Mouse (Mus musculus) G1E-ER4 (cell line): ENCODE measurements at regions not wholly inside any gene's neighbourhood (a gene's known extent, or its start where the extent isn't known, plus 50 kb on each side); places are given as distances from the start of the nearest gene placed in this dataset.

Experiments used
- GATA1 ChIP-seq: IDR thresholded peaks from one replicate; pipeline ENCODE4 v1.8.0; 2012; ENCODE audit warnings: low read length, inconsistent platforms

DNA sequence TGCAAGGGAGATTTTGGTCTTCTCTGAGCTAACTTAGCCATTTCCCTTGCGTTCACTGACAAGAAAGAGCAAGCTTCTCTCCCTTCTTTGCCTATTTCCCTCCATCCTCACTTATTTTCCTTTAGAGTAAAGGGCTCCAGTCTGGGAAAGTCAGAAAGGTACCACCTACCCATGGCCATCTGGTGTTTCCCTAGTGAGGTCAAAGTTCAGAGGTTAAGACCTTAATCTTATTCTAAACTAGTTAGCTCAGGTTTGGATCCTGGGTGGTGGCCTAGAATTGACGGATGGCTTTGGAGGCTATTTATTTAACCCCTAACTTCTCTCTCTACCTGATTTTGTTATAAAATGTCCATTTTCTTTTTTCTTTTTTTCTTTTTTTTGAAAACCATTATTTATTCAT lies 472.6 kb upstream of the Sall1 start:
- no peak for TF ChIP-seq GATA1

DNA sequence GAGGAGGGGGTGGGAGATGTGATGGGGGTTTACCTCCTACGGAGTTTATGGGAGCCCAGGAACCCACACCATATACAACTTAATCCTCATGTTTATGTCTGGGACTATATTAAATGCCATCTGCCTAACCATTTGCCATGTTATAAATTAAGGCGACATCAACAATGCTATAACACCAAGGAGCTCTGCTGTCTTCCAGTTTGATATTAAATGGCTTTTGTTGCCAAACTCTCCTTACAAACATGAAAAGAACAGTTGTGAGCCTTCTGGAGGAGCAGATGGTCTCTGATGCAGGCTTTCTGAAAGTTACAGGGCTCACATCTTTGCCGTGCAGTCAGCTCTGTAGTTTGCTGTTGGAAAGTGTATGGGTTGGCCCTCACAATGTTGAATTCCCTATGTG lies 470.3 kb upstream of the Sall1 start:
- TF ChIP-seq GATA1, result no peak

DNA sequence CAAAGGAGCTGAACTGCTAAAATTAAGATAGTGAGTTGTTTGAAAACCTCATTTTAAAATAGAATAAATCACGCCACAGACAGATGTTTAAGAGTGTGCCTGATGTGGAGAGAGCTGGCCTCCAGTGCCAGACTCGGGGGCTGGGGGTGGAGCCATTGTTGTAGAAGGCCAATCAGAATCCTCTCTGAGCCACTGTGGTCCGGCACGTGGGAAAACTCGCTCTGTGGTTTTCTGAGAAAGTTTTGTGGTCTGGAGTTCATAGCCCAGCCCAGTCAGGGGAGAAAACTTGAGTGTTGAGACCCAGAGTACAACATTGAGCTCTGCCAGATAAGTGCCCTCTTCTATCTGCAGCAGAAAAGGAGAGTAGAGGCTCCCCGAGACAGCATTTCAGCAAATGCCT lies 463.7 kb upstream of the Sall1 start:
- no peak for TF ChIP-seq GATA1

DNA sequence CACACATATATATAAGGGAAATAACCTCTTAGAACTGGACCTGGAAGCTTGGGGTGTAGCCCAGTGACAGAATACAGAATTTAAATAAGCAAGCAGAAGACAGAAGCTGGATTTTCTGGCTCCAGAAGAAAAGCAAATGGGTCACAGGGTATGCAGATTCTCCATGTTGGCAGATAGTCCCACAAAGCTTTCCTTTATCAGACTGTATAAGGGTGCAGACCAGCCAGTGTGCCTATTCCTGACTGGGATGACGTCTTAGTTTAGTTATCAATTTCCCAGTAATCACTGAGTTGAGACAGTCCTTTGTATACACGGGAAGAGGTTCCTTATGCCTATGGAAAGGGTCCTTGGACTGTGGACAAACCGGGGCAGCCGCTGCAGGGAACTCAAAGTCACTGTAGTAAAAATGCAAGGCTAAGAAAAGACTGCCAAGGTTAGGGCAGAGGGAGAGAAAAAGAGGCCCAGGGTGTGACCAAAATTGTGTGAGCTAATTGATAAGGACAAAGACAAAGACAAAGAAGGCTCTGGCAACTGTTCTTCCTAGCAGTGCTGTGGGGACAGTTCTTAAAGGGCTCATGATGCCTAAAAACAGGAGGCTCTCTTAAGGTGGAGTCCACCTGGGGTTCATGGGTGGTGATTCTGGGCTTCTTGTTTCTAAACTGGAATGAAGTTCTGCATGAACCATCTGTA lies 459.7 kb upstream of the Sall1 start:
- TF ChIP-seq GATA1, result no peak

DNA sequence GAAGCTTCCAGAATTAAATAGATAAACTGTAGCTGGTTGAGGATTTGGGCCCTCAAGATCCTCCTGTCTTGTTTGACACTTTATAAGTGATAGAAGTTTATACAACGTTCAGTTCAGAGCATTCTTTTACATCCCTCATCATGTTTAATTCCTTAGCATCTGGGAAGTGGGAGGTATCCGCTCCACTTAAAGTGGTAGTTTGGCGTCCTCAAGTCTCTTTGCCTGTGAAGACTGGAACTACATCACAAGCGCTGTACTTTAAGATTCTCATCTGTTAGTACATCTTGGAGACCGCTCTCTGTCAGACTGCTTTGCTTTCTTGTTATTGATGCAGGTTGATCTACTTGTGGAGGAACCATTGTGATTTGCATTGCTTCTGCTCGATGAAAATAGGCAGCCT lies 459.1 kb upstream of the Sall1 start:
- no peak for TF ChIP-seq GATA1

DNA sequence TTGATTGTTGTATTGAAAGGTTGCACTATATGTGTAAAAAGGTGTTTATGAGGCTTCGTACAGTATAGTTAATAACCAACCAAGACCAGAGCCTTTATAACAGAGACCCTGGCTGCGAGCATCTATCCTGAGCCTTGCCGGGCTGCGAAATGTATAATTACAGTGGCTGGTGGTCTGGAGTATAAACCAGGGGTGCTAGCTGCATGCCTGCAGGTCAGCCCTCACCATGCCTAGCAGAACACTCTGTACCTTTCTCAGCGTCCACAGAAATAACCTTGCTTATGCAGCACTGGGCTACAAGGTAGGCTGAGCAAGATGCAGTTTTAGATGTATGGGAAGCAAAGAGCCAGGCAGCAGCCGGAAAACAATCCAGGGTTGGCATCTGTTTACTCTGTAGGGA lies 457.8 kb upstream of the Sall1 start:
- TF ChIP-seq GATA1, result no peak

DNA sequence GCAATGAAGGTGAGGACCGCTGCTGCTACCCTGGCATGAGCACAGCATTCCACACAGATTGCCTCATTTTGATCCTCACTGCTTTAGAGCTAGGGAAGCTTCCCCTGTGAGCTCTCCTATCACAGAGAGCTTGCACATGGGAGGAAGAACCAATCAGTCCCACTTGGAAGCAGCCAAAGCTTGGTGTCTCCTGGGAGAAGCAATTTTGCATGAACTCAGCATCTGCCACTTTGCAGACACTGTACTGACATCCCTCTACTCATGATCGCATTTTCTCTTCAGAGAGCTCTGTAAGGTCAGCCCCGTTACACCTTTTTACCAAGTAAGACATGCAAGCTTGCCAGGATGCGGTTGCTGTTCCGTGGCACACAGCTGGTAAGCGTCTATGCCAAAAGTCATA lies 455.9 kb upstream of the Sall1 start:
- TF ChIP-seq GATA1, result no peak

DNA sequence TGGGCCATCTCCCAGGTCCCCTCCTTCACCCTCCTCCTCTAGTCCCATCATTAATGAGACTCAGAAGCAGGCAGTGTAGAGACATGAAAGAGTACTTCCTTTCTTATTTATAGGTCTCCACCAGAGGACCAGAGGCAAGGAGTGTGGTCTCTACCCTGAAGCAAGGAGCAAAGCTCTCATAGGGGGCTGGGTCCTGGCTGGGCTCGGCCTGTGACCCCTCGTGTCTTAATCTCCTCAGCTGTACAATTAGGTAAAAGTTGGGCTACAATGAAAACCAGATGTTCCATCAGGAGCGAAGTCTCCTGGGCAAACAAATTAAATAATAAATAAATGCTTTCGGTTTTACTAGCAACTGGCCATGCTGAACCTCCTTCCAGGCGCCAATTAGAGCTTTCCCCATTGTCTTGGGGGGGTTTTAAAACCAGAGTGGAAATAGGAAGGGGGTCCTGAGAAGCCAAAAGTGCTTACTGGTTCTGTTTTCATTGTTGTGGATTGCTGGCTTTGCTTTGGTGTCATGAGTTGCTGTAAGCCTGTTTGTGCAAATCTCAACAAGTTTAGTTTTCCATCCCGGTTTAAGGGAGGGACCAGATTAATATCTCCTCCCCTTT lies 454.2 kb upstream of the Sall1 start:
- no peak for TF ChIP-seq GATA1

DNA sequence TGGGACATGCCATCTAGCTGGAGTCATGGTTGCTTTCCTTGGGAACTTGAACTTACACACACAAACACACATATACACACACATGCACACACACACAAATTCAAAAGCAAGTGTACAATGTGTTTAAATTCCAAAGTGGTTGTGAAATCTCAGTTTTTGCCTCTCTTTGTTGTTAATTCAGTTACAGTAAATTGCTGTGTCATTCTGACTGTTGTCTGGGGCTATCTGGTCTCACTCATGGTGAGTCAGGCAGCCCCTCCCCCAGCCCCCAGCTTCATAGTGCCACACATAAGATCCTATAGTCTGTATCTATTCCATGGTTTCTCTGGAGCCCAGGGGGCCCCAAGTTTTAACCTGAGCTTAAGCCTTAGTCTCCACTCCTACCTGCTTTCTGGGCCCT lies 448.4 kb upstream of the Sall1 start:
- TF ChIP-seq GATA1, result no peak

DNA sequence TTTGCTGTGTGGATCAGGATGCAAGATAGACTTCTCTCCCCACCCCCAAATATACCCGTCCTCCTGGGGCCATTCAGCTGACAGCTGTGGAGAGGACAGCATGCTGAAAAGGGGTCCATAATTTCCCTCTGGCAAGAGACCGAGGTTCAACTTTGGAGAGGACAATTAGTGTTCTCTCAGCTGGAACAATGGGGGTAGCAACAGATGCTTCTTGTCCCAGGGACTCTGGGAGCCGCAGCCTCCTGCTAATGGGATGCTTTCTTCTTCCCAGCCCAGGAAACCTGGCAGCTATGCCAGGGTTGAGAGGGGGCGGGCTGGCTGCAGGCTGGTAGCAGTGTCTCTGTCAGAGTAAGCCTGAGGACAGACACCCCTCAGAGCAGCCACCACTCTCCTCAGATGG lies 433.0 kb upstream of the Sall1 start:
- TF ChIP-seq GATA1, result no peak

DNA sequence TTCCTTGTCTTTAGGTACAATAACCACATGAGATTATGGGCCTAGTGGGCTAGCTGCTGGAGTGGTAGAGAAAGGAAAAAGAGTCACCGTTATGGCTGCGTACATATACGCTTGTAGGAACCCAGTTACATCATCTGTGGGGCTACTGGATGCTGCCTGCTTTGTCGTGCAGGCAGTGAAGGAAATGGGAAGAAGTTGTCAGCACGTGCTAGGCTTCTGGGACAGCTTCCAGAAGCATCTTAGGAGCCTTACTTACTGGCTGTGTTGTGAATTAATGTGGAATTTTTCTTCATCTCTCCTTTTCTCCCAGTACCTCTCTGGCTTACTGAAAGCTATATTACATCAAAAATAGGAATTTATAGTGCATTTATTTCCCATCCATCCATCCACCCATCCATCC lies 427.2 kb upstream of the Sall1 start:
- TF ChIP-seq GATA1, result no peak

DNA sequence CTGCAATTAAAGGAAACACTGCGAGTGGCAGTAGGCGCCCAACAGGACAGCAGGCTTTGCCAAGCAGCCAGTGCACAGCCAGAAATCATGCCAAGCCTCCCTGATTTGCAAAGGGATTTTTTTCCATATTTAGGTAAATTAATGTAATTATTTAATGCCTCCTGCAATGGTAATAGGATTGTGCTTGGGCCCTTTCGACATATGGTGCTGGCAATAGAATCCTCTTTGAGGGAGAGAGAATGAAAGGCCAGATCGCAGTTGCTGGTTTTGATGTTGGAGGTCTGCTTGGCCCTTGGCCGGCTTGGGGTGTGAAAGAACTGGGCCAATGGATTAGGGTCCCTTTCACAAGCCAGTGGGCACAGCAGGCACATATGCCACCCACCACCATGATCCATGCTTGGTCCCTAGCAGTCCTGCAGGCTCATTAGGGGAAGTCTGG lies 424.8 kb upstream of the Sall1 start:
- TF ChIP-seq GATA1, result no peak

DNA sequence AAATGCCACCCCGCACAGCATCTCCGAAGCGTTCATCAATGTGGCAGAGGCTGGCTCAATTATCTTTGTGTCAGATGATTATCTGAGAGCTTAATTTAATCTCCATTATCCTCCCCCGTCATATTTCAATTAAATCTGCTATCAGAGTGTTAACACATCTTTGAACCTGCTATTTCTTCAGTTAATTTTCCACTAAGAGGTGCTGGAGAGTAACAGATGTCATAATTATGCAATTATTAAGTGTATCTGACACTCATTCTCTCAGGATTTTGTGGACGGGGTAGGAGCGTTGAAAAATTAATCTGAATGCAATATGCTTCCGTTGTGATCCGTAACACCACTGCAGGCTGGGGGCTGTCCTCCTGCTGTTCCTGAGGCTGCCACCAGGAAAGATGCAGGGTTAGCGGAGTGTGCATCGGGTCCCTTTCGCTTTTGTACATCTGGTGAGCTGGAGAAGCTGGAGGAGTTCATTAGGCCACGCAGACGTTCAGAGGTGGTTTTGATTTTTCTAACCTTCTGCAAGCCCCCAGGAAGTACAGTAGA lies 421.3 kb upstream of the Sall1 start:
- TF ChIP-seq GATA1, result no peak

DNA sequence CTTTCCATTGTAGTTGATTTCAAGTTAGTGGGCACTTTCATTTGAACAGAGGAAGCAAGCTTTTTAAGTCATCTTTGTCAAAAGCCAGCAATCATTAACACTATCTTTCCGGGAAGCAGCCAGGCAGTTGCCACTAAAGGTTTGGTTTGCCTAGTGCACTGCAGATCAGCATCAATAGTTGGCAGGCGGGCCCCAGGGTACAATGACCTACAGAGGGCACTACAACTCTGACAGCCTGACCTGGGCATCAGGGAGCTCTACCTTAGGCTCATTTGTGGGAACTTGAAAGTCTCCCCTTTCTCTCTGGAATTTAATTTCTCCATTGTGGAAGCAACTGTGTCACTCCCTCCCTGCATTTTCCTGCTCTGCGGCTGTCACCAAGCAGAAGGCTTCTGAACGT lies 412.6 kb upstream of the Sall1 start:
- no peak for TF ChIP-seq GATA1

DNA sequence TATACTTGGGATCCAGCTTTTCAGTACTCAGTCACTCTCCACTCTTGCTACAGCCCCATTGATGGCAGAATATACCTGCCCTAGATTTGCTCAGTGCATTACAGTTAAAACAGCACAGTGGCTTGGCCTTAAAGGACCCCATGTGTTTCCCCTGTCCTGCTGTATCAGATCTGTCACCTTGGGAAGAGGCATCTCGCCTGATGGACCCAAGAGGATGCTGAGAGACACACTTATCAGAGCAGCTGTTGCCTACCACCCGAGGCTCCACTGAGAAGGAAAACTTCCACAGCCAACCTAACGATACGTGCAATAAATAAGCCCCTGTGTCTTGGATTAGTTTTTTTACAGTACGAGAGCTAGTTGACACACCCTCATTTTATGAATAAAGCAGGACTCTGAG lies 411.8 kb upstream of the Sall1 start:
- no peak for TF ChIP-seq GATA1

DNA sequence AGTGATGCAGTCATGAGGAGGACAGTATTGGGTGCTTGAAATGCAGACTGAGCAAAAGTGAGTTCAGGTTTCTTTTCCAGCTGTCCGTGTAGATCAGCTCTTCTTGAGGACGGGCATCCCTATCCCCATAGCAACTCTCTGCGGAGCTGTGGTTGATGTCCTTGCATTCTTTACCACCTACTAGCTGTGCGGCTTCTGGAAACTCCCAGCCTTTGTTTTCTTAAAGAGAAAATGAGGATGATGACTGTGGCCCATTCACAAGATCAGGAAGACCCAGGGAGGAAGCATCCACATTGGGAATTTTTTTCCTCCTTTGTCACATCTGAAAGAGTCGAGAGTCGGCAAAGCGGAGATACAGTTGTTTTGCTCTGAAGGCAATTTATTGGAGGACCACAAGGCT lies 410.2 kb upstream of the Sall1 start:
- no peak for TF ChIP-seq GATA1

DNA sequence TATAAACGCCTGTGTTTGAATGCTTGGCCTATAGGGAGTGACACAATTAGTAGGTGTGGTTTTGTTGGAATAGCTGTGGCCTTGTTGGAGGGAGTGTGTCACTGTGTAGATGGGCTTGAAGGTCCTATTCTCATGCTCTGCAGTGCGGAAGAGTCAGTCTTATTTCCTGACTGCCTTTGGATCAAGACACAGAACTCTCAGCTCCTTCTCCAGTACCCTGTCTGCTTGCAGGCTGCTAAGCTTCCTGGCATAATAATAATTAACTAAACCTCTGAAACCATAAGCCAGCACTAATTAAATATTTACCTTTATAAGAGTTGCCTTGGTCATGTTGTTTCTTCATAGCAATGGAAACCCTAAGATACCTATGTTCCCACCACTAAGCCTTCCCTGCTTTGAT lies 409.8 kb upstream of the Sall1 start:
- TF ChIP-seq GATA1, result no peak
